Mouse (Mus musculus) lung, postnatal 36 days (tissue): ENCODE results near the gene Plekhm3.

Source experiments
- DNase-seq: peaks from one replicate; pipeline ENCODE4 v3.0.0; 2022; ENCODE audit warnings: mixed read lengths

Gene Plekhm3

DNA sequence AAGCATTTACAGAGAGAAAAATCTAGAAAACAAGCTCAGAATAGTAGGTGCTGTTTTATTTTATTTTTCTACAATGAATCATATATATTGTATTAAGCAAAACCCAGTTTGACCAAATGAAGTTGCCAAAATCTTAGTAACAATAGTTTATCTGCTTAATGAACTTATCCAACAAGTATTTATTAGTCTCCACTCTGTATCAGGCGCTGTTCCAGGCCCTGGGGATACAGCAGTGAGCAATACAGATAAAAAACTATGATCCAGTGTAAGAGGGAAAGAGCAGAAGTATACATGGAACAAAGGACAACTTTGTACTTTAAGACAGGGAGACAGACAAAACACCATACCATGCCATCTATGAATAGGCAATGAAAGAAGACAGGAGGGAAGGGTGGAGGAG is 81.5 kb downstream of the Plekhm3 start:
- no peak for DNase-seq

DNA sequence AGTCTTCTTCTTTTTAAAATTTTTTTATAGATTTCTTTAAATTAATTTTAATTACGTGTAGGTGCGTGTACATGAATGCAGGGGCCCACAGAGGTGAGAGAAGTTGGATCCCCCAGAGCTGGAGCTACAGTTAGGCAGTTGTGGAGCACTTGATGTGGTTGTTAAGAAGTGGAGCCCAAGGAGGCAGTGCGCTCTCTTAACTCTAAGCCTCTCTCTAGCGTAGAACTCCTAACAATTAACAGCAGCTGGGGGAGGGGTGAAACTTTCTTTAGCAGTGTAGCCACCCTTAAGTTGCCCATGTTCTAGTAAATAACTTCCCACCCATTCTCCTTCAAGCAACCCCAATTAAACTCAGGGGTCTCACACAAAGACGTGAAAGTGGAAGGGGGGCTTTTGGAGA is 84.7 kb downstream of the Plekhm3 start:
- DNase-seq = no peak

DNA sequence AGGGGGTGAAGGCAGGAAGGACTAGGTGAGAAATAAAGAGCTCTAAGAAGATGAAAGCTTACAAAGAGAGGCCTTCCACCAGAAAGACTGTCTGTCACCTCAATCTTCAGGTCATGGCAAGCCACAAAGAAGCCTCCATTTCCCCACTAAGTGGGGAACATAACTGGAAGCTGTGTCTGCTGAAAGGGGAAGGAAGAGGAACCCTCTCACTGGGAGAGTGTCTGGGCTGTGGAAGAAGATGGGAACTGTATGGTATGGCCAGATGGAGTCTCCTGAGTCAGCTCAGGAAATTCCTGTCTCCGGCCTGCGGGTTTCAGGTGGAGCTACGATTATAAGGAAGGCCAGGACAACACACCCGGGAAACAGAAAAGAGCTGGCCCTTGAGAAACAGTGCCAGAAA is 88.9 kb downstream of the Plekhm3 start:
- no peak for DNase-seq

DNA sequence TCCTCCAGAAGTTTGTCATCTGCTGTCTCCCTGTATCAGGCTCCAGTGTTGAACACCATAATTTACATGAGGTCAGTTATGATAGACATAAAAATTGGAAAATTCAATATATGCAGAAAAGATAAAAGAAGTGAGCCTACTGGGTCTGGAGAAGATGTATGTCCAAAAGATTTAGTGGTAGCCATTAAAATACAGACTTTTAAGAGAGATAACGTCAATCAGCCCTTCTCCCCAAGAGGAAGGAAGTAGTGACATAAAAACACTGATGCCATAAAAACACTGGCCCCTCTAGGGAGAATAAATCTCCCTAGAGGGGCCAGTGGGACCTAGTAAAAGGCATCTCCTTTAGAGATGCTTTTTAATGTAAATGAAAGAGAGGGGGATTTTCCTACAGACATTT is 90.5 kb downstream of the Plekhm3 start:
- no peak for DNase-seq

DNA sequence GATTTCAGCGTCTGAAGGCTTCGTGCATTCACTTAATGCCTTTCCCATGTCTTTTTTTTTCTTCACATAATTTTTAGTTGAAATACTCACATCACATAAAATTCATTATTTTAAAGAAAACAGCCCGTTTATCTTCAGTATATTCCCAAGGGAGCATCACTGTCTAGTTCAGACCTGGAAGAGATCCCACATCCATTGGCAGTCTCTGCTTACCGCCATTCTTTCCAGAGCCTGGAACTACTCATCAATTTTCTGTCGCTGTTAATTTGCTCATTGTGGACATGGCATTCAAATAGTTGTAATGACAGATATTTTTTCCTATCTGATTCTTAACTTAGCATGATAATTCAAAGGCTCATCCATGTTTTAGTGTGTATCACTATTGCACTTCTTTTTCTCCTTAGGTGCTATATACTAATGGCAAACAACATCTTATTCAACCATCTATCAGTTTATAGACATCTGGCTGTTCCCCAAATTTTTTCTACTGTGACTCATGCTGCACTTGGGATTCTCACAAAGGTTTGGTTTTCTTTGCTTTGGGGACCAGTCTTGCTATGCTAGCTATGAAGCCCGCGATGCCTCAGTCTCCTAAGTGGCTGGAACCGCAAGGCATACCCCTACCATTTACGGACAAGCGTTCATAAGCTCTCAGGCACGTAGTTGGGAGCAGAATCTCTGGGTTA is 96.2 kb downstream of the Plekhm3 start:
- no peak for DNase-seq

DNA sequence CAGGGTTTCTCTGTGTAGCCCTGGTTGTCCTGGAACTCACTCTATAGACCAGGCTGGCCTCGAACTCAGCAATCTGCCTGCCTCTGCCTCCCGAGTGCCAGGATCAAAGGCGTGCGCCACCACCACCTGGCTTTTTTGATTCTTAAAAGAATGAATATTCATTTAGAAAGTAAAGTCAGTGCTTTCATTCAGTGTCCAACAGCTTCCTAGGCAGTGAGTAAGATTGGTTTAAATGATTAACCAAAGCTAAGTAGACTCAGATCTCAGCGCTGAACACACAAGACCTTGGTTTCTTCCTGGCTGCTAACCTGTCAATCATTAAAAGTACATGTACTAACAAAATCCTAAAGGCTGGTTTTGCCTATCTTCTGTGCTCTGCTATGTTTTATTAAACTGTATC is 96.8 kb downstream of the Plekhm3 start:
- DNase-seq = no peak

DNA sequence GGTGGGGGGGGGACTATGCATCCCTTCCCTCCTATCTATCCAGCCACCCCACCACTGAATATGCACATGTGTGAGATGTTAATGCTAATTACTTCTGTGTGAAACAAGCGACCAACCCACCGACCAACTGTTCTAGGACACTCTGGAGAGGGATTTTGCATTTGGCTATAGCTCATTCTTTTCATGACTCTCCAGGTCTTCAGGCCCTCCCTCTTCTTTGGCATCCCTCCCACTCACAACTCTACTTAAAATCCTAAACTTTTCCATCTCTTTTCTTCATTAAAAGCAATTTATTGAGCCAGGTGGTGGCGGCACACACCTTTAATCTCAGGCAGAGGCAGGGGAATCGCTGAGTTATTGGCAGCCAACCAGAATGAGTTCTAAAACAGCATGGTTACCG is 101.8 kb downstream of the Plekhm3 start:
- DNase-seq = no peak

DNA sequence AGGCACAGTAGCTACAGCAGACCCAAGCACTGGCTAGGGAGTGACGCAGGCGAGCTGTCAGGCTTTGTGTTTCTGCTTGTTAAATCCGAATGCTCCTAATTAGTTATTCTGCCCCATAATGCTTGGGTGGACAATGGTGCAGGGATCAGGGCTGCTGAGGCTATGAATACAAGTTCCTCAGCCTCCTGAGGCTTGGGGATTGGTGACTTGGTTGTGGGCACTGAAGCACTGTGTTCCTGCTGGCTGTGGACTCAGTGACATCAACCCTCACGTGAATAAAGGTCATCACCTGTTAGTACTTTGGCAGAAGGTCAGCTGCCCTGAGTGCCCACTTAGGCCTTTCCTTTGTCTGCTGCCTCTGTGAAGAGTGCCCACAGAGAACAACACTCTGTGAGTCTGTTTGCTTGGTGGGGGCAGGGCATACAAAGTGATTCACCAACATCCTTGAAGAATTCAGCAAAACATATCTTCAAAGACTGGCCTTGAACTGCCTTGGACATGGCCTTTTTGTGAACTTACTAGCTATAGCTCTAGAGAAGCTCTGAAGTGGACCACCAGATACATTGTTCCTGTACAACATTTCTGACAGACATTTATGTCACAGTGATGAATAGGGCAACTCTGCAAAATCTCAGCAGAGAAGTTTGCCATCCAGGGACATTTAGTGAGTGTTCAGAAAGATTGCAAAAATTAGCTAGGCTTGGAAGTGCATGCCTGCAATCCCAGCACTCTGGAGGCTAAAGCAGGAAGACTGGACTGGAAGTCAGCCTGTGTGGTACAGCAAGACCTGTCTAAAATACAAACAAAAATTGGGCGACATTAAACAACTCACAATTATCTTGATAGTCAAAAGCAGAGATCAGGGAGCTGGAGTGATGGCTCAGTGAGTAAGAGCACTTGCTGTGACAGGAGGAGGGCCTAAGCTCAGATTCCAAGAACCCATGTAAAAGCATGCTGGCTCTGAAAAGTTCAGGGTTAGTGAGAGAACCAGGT is 102.6 kb downstream of the Plekhm3 start:
- peak; percentile 75 for DNase-seq

DNA sequence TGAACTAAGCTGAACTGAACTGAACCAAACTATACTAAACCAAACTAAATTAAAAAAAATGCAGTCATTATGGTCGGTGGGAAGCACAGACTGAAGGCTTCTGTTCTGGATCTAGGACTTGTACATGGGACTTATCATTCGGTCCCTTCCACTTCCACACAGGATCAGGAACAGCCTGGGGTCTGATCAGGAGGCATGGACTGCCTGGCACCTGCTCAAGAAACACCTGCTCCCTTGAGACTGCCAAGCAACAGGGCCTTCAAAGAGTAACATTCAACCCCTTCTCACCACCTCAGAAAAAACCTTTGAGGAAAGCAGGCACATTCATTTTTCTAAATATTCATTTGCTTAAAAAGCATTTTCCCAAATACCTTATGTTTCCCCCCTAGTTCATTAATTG is 103.4 kb downstream of the Plekhm3 start:
- no peak for DNase-seq

DNA sequence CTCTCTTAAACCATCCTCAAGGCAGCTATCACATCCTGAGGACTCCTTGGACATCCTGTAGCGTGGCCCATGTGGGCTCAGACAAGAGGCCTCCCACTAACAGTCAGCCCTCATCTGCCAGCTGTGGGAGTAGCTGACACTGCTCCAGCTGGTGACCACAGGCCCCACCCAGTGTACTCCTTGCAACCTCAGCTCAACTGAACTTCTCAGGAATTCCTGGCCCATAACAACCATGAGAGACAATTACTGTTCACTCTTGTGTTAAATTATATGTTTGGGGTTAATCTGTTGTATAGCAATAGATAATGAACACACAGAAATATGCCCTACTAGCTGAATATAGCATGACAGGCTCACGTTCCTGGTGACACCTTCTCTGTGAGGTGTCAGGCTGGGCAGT is 104.4 kb downstream of the Plekhm3 start:
- peak; percentile 28 for DNase-seq

DNA sequence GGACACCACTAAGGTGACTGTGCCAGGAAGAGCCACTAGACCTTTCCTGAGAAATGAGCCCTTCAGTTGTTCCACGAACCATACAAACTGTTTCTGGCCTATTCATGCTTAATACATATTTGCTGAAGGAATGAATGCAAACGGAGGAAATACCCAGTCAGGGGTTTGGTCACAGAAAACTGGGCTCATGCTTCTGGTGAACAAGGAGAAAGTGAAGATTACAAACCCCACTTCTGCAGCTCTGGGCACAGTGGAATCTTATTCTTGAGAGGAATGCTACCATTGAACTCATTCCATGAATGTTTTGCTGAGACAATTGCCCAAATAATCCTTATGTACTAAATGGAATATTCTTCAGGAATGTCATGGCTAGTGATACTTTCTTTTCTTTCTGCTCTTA is 106.3 kb downstream of the Plekhm3 start:
- no peak for DNase-seq

DNA sequence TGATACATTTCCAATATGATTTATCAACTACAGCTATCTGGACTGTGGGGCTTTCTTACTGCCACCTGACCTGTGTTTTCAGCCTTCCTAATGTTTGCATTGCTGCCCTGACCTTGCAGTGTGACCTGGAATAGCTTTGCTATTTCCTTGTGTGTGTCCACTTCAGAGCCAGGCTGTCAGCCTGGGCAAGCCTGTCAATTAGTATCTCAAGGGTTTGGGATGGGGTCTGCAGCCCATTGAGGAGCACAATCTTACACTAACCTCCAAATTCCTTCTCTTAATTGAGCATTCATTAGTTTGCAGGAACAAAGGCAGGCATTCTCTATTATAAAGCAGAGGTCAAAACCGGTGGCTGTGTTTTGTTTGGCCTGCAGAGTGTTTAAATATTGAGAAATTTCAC is 107.6 kb downstream of the Plekhm3 start:
- no peak for DNase-seq

DNA sequence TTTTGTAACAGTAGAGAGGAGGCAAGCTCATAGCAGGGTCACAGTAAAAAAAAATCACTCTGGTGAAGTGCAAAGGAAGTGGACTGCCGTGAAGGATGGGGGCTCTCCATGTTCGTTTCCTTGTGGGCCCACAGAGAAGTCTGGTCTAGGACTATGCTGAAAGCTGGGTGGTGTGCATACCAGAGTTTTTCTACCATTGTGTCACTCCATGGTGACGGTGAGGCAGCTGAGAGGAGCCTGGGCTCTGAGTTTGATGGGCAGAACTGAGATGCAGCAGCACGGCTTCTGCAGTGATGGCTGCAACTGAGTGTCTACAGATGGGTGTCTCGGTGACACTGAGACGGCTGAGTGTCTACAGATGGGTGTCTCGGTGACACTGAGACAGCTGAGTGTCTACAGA is 108.5 kb downstream of the Plekhm3 start:
- no peak for DNase-seq

DNA sequence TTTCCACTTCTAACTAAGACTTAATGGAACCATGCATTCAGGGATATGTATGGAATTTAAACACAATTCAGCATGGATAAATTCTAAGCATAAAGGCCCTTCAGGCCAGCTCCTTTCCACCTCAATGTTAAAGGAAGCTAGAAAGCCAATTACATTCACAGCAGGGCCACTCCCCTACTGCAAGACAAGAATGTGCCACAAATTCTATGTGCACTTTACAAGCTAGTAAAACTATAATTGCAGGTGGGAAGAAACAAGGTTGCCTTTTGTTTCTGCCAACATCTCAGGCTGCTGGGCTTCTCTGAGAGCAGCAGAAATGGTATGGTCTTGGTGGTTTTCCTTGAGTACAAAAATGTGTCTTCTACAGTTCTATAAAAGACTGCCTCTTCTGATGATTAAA is 109.1 kb downstream of the Plekhm3 start:
- no peak for DNase-seq

DNA sequence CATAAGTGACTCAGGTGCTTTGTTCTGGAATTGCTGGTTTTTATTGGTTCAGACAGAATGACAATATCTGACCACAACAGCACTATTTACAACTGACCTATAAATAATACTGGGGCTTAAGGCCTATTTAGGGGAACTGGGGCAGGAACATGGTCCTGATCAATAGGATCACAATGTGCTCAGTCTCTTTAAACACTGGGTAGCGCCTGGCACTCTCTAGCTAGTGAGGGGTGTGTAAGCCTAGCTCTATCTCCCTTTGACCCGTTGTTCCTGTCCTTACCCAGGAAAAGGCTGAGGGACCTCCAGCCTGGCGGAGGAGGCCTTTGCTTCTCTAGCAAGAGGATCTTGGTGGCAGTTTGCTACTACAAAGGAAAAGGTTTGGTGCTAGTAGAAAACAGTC is 111.6 kb downstream of the Plekhm3 start:
- DNase-seq = no peak

DNA sequence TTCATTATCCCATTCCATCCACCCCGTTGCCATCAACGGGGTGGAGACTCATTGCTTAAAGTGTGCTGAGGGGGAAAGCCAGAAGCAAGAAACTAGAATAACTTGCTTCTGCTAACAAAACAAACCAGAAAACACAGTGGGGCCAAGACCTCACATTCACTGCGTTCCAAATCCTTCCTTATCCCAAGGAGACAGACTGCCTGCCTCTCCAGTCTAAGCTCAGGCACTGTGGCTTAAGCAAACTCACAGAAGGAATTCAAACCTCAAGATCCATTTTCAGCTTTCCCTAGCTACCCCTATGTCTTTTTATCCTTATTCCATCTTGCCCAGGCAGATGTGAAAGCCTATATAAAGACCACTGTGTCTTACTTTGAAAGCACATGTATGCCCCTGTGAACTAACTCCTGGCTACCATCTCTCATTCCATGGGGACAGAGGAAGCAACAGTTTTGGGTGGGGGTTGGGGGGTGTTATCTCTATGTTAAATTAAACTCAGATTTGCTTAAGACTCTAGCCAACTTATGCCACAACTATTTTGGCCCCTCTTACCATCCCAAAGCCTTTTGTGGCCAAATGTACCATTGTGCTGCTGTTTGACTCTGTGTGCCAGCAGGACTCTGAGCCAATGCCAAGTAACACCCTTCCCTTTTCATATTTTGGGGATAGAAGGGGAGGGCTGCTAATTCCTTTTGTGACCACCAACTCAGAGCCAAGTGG is 112.6 kb downstream of the Plekhm3 start:
- DNase-seq = no peak

DNA sequence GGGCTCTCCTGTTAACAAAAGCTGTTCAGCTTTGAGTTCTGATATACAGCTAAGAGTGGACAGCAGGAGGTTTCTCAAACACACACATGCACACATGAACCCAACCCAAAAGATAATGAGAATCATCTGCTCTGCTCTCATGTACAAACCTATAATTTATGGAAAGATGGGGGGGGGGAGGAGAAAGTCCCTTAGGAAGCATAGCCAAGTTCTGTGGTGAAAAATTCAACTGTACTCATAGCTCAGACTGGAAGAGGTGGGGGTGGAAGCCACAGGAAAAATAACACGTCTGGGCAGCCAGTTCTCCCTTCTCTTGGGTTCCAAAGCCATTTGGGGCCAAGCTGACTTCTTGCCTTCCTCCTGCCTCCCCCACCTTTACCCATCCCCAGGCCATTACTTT is 115.7 kb downstream of the Plekhm3 start:
- DNase-seq = no peak

DNA sequence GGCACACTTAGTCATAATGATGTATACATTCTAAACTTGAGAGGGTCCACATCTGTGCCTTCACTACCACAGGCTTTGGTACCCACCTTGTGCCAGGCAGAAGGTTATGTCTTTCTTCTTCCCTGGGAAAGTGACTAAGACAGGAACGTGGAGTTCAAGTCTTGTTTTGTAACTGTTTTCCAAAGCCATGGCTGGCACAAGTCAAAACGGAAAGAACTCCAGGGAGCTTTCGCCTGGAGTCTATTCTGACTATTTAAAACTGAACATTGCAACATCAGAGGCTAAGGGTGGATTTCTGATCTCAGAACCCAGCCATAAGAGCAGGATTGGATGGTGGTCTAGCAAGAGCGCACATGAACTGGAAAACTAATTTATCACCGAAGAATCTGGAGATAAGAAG is 120.0 kb downstream of the Plekhm3 start:
- DNase-seq = peak; percentile 37

DNA sequence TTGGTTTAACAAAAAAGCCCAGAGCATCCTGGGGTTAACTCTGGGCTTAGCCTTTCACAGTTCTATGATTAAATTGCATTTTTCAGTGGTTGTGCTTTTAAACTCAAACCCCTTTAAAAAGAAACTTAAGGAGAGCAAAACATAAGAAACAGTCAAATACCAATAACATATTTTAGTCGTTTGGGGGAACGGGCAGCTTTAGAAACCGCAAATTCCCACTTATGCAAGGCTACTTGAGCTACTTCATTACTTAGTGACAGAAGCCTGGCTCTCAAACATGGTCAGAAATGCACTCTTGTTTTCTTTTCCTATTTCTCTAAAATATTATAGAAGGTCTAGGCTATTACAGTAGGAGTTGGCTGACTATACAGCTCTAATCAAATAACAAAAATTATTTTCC is 120.5 kb downstream of the Plekhm3 start:
- DNase-seq = peak; percentile 22

DNA sequence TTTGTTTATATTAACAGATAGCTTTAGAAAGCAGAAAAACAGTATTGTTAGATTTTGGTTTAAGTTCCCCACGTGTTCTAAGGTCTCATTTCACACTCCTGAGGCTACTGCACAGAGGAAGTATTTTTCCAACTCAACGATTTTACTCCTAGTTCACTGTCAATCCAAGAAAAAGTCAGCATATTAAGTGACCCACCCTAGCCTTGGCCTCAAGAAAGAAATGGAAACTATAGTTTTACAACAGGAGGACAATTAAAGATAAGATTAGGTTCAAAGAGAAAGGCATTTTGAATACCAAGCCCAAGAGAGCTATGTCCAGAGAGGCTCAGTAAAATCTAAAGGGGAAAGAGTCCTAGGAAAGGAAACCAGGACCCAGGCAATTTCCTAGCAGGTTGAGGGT is 125.1 kb downstream of the Plekhm3 start:
- no peak for DNase-seq

DNA sequence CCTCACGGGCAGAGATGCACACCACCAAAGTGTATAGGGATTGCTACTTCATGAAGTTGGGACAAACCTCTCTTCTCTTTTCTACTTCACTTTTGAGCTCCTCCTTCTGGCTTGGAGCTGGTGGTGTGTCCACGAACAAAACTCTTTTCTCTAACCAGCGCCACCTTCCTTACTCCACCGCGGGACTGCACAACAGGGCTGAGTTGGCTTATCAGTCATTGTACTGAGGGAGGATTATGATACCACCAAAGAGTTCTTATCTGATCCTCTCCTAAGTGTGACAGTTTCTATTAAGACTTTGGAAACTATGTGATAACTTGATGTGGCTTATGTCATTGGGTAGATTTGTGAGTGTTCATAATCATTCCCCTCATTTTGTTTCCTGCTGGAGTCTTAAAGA is 129.2 kb downstream of the Plekhm3 start:
- no peak for DNase-seq

DNA sequence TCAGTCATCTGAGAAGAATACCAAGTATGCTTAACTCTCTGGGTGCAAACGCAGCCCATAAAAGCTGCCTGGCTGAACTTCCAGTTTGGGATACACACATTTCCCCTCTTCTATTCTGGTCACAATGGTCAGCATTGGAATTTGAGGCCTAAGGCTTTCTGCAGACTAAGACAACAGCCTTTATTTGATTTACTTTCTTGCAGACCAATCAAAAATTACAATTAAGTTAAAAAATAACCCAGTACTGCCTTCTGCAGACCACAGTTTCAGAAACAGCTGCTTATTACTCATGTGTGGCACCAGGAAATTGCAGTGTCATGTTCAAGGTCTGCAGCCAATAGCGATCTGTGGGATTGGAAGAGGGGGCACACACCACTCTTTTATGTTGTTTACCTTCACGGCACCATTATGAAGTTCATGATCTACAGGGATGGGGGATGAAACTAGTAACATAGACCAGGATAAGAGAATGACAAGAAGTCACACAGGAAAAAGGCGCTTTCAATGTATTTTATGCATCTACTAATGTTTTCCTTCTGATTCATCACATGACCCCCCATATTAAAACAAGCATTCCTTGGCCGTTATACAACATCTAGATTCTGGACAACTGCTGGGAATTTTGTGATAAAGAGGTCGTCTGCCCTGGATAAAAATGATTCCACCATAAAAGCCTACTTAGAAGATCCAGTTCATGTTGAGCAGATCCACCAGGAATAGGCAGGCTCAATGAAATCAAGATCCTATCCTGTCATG is 130.1 kb downstream of the Plekhm3 start:
- no peak for DNase-seq

DNA sequence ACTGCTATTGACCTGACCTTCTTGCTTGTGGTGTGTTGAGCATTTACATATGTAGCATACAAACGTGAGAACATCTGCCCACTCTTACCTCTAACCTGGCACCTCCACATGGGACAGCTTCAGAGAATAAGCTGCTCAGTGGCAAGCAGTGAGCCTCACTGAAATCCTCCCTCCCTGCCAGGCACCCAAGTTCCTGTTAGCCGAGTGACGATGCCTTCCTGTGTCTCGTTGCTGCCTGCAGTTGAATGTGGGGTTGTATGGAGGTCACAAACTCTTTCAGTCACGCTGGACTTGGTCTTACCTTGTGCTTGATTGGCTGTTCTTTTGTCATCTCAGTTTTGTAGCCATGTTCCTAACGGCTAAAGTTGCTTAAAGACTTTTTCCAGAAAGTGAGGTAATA is 133.1 kb downstream of the Plekhm3 start:
- no peak for DNase-seq
